Mouse (Mus musculus) mouse trophoblast stem cell (cell line): ENCODE measurements at regions not wholly inside any gene's neighbourhood (a gene's known extent, or its start where the extent isn't known, plus 50 kb on each side); places are given as distances from the start of the nearest gene placed in this dataset.
"Not testable (repeated sequence)": the region's sequence is repeated elsewhere in the genome, so short reads cannot be mapped to it uniquely, and the experiment has no call there.

Source experiments
- in situ Hi-C, 2 experiments: fragments of 300-500 bp; cut with MseI, MboI; formaldehyde crosslinking; loops; 2 replicates in 1 of 2; 3 replicates in 1 of 2; pipeline ENCODE4 v1.15.1; 2025

DNA sequence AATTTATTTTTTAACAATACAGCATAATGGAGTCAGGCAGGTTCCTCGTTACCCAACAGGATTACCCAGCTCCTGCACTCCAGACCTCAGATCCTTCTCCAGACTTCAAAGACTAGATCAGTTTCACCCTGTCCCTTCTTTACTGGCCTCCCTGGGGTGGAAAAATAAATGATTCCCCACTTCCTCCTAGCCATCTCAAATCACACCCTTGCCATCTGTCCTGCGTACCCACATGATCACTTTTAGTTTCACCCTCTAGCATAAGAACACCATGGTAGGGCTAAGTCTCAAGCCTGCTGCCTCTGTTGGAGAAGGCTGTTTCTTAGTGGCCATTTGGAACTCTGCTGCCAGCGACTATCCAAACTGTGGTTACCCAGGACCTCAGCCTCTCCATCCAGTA is 222.0 kb downstream of the Plxna1 start:
- in situ Hi-C loops: no loop called here

DNA sequence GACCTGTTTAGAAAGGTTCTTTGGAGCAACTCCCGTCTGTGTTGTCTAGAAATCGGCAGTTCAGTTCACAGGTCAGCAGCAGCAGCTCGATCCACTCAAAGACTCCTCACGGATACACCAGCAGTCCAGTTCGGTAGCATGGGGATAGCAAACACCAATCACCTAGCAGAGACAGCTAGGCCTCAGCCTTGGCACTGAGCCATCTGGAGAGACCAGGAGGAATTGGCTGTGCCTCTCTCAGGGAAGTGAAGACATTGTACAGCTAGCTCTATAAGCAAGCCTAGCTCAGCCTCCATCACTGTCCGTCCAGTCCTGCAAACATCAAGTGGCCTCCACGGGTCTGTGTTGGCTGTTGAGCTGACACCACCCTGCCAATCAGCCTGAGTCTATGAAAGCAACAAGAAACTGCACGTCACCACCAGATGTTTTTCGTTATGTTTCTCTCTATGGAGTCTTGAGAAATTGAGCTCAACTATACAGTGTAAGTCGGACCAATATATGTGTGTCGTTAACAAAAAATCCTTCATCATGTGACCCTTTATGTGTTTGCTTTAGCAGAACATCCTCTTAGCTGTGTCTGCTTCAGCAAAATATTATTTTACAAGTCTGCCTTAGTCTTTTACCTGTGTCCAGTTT is 209.3 kb downstream of the Plxna1 start:
- in situ Hi-C loops: no loop called here

GRCm38 (mm10) chr6:89157501-89157900 is 204.9 kb downstream of the Plxna1 start:
- in situ Hi-C loops: no loop called here

DNA sequence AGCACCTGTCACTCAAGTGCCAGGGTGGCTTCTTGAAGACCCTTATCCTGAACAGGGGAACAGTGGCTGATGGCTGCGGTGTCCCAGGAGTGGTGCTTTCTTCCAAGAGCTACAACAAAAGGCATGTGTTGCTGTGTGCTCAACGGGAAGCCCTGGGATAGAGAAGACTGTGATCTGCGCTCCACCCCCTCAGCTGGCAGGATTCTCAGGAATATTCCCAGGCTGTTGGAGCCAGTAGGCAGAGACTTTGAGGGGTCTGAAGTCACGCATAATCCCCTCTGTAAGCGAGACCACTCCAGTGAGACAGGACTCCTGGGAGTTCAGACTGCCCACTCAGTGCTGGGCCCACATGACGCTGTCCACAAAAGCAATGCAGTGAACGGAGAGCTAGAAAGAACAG is 202.4 kb downstream of the Plxna1 start:
- in situ Hi-C loops: no loop called here

DNA sequence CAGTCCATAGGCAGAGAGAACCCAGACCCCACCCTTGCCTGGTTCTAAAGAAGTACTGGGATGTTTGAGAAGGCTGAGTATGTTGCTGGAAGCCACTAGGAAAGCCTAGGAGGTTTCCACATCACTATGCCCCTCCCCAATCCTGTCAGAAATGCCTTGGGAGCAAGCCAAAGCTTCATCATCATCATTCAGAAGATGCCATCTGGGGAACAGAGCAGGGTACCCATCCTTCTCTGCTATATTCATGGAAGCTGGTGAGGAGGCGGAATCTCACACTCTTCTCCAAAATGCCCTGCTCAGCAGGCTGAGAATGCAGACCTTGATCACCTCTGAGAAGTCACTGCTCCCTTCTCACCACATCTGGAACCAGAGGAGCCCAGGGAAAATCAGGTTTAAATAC is 200.7 kb downstream of the Plxna1 start:
- in situ Hi-C loops: no loop called here

DNA sequence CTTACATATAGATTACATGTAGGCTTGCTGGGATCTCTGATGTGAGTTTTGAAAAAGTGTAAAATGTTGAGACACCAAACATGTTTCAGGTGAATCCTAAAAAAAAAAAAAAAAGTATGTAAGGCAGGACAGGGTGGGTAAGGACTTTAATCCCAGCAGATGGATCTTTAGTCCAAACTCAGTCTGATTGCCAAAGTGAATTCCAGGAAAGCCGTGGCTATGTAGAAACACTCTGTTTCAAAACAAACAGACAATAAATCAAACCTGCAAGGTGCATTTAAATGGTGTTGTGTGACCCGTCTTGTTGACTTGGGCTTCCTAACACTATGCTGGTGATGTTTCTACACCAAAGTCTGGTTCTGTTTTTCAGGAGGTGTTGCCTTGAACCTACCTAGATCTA is 192.9 kb downstream of the Plxna1 start:
- in situ Hi-C loops: no loop called here

DNA sequence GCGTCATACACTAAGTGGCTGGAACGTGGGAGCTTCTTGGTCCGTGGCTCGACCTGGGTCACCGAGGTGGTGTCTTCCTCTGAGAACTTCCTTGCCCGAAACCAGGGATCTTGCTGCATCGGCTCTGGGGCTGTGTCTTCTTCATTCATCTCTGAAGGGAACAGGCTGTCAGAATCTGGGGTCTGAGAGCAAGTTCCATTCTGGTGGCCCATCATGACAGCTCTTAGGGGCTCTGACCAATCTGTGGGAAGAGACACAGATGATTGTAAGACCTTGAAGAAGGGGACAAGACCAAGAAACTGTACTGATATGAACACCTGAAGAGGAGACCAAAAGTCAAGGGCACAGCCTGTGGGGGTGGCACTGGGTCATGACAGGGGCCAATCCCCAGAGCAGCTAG is 177.5 kb downstream of the Plxna1 start:
- in situ Hi-C loops: not testable (repeated sequence)

GRCm38 (mm10) chr6:89200514-89201284 is 161.7 kb downstream of the Plxna1 start:
- in situ Hi-C loops: not testable (repeated sequence)

DNA sequence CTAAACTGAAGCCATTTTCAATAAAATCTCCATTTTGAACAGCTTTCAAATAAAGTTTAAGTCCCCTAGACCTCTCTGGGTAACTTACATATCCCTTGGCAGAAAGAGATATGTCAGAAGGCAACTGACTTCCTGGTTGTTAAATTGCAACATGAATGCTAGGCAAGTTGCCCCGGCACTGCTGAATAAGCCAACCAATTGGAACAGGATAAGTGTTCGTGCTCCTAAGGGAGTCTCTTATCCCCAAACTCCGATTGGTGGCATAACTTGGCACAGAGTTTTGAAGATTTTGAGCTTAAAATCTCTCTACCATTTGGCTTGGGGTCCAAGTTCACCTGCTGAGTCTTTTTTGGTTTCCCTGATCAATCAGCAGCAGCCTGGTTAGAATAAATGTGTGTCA is 147.4 kb downstream of the Plxna1 start:
- in situ Hi-C loops: no loop called here

- in situ Hi-C loops: no loop called here
Measured at GRCm38 (mm10) chr6:89235416-89236075, 126.9 kb downstream of the Plxna1 start.

GRCm38 (mm10) chr6:89236226-89236625 is 126.2 kb downstream of the Plxna1 start:
- in situ Hi-C loops: no loop called here

GRCm38 (mm10) chr6:89236892-89237646 is 125.4 kb downstream of the Plxna1 start:
- in situ Hi-C loops: no loop called here

DNA sequence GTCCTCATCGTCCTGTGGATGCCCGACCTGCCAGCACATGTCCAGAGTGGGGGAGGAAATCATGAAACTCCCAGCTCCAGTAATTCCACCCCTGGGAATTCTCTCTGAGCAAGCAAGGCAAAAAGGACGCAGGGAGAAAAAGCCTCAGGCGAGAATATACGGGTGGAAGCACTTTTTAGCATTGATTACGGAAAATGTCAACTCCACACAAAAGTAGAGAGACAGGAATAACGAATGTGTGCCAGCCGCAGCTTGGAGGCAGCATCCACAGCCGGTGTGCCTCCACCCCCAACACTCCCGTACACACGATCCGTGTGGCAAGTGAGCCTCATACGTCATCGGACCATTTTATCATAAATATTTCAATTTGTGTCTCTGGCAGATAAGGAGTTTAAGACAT is 123.5 kb downstream of the Plxna1 start:
- in situ Hi-C loops: no loop called here

- in situ Hi-C loops: no loop called here
Measured at GRCm38 (mm10) chr6:89239511-89239910, 122.9 kb downstream of the Plxna1 start.

DNA sequence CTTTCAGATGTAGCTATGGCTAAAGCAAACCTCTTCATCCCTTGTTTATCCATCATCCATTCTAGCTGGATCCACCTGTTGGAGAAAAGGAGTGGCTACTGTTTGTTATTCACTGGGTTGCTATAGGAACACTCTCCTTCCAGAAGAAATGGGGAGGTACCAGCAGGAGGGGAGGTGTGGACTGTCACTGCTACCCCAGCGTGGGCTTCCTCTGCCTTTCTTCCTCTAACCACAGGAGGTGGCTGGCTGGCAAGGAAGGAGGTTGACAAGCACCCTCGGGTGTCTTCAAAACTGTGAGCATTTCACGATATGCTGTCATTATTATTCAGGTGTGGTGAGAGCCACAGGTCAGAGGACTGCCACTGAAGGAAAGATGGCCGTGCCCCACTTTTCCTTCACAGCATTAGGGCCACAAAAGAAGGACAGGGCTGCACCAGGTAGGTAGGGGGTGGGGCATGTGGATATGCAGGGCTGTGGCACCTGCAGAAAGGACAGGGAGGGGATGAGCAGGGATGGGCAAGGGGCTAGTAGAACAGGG is 122.2 kb downstream of the Plxna1 start:
- in situ Hi-C loops: no loop called here

GRCm38 (mm10) chr6:89242371-89243288 is 119.8 kb downstream of the Plxna1 start:
- in situ Hi-C loops: no loop called here

DNA sequence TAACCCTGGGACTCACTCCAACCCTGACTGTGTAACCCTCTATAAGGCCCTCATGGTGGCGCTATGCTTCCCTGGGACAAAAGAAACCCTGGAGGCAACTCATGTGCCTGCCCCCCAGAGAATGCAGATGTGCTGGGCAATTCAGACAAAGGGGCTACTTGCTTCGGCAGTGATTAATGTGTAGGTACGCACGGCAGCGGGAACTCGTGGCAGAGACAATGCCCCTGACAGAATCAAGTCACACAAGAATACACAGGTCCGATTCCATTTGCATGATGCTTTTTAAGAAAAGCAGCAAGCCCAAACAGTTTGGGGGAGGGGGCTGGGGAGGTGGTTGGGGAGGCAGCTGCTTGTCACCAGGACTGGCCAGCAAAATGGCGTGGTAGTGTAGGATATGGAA is 116.9 kb downstream of the Plxna1 start:
- in situ Hi-C loops: no loop called here

GRCm38 (mm10) chr6:89246261-89246660 is 116.2 kb downstream of the Plxna1 start:
- in situ Hi-C loops: no loop called here

DNA sequence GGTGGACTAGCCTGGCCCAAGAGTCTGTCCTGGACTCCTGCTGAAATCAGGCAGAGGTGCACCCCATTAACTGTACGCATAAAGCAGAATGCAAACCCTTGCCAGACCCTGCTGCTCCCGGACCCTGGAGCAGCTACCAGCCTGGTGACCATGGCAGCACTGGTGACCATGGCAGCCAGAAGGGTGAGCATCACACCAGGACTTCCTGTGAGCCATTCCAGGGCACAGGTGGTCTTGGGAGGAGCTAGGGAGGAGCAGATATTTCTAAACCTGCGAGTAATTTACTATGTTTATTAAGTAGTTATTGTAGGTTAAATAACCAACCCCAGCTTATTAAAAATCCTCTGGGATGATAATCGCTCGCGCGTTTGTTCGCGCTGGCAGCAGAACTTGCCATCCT is 113.8 kb downstream of the Plxna1 start:
- in situ Hi-C loops: no loop called here

- in situ Hi-C loops: no loop called here
Measured at GRCm38 (mm10) chr6:89249303-89249702, 113.1 kb downstream of the Plxna1 start.

DNA sequence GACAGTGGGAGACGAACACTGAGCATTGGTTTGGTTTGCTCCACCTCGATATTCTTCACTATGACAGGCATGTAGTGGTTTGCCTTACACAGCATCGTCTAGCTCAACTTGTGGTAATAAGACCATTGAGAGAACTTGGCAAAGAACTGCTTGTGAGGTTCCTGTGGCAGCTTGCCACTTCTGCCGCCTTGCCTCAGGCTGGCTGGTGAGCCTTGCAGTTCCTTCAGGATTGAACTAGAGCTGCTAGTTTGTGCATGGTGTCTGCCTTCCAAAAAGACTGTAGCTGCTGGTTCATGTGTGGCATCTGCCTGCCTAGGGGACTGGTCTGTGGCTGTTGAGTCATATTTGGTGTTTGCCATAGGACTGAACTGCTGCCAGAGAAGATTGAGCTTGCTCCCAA is 110.8 kb downstream of the Plxna1 start:
- in situ Hi-C loops: no loop called here
